Mouse (Mus musculus): ENCODE measurements around the gene Marc1. TPM values are rescaled to one million over a fixed set of nuclear protein-coding genes. Genes with fewer than 3 reads are reported as not detected.

The Marc1 gene
- polyA plus RNA-seq (2021; fragmentation: Nextera tagmentation), result 0.26 and 0.54 TPM in 2 replicates
- long read RNA-seq, experiment 1, partial matches to known transcripts, result 0 of 1 reads
- long read RNA-seq, experiment 1, other reads (novel, unspliced or antisense), result 0 of 1 reads
- long read RNA-seq, experiment 2, result 0 reads

GRCm38 (mm10) chr1:184810780-184811575 is at the start of gene Marc1:
Gene Marc1 (minus strand): TSS chr1:184811313.

GRCm38 (mm10) chr1:184846092-184846750 is 35.1 kb upstream of the Marc1 start, which contains the start of gene Marc2:
Gene Marc2 (minus strand): TSS chr1:184846451.

Other genes starting within 250 kb of the Marc1 start
- 0.44 and 1.5 TPM in 2 replicates for gene Hlx, start 78.7 kb downstream of the Marc1 start, polyA plus RNA-seq (2021; fragmentation: Nextera tagmentation)
- 119 and 174 TPM in 2 replicates for gene Marc2, start 35.1 kb upstream of the Marc1 start, polyA plus RNA-seq (2021; fragmentation: Nextera tagmentation)
- gene C130074G19Rik, start 71.9 kb upstream of the Marc1 start, polyA plus RNA-seq (2021; fragmentation: Nextera tagmentation), result 3.3 and 4.9 TPM in 2 replicates
- 10.9 and 12.9 TPM in 2 replicates for gene Mark1, start 188.3 kb upstream of the Marc1 start, polyA plus RNA-seq (2021; fragmentation: Nextera tagmentation)